Mouse (Mus musculus): ENCODE data around the gene Vps45. TPM values are rescaled to one million over a fixed set of nuclear protein-coding genes. Genes with fewer than 3 reads are reported as not detected.
"Not testable (repeated sequence)": the region's sequence is repeated elsewhere in the genome, so short reads cannot be mapped to it uniquely, and the experiment has no call there.

Gene Vps45
- polyA plus RNA-seq, 1 experiment from 2014 or later: 61.6 TPM

DNA sequence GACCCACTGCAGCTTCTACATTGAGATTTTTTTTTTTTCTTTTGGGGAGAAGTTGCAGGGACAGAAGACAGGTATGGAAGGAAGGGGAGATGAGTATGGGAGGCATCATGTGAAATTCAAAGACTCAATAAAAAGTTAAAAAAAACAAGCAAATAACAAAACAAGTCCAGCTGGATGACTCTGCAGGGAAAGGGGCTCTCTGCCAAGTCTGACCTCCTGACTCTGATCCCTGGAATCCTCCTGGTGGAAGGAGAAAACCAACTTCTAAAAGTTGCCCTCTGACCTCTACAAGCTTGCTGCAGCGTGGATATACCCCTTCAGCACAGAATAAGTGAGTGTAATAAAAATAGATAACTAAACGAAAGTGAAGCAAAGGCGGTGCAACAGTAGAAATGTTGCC lies 20.4 kb upstream of the Vps45 start:
- no peak for DNase-seq (ENCODE audit: low spot score)

DNA sequence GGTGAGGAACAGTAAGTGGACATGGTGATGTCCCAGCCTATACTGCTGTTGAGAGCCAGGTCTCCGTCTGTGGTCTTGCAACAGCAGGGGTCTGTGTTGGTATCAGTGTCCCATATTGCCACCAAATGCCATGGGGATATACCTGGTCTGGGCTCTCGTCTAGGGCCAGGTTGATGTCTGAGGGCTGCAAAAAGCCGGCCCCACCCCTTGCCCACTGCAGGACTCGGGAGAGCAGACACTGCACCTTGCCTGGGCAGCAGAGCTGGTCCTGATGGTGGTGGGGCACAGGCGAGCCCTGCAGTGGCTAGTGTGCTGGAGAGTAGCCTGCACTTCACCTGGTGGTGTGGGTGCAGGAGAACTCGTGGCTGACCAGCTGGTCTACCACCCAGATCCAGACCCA lies 19.8 kb upstream of the Vps45 start:
- DNase-seq (ENCODE audit: low spot score): no peak

- no peak for DNase-seq (ENCODE audit: low spot score)
Observed at GRCm38 (mm10) chr3:96072921-96073486, 14.7 kb upstream of the Vps45 start.

DNA sequence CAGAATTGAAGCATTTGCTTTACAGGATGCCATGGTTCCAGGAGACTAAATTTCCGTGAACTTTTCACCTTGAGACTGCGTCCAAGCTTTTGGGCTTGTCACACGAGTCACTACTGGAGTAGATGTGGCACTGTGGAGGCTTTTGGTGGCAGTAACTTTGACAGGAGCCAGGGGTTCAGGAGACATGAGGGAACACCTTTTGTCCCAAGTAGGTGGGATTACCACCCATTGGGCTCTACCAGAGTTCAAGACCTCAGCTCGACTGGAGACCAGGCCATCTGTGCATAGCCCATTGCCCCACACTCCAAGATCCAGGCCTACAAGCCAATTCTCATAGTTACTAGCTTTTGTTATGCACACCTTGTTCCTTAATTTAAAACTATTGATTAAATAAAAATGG lies 12.0 kb upstream of the Vps45 start:
- DNase-seq (ENCODE audit: low spot score): no peak

DNA sequence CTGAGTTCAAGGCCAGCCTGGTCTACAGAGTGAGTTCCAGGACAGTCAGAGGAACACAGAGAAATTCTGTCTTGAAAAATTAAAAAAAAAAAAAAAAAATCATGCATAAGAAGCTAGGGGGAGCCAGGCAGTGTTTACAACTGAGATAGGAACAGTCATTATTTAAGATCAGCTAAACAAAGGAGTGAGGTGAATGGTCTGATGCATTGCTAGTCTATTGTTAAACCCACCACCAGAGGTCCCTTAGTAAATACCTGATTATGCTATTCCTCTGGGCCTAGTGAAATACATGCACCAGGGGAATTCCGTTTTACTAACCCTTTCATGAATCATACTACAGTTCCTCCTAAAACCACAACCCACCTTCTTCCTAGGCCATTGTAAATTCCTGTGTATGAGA lies 11.3 kb upstream of the Vps45 start:
- DNase-seq (ENCODE audit: low spot score): no peak

DNA sequence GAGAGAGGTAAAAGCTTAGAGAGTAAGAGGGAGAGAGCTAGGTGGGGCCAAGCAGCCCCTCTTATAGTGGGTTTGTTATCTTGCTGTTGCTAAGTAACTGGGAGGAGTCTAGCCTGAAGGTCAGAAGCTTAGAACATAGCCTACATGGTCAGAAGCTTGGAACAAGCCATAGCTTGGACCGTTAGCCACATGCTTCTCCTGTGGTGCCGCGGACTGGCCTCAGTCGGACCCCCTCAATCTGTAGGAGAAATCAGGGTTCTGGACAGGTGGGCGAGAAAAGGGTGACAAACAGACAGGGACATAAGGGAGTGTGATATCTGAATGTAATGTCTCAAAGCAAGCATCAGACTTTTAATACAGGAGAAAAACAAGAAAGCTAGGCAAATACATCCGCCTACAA lies 10.8 kb upstream of the Vps45 start:
- no peak for DNase-seq (ENCODE audit: low spot score)

DNA sequence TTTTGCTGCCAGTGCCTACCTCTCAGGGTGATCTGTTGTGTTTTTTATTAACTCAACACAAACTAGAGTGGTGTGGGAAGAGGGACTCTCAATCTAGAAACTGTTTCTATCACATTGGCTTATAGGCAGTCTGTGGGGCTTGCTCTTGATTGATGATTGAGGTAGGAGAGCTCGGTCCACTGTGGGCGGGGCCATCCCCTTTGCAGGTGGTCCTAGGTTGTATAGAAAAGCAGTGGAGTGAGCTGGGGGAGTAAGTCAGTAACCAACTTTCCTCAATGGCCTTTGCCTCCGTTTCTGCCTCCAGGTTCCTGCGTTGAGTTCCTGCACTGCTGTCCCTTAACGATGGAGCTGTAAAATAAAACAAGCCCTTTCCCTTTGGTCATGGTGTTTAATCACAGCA lies 8.5 kb upstream of the Vps45 start:
- no peak for DNase-seq (ENCODE audit: low spot score)

GRCm38 (mm10) chr3:96065754-96066375 lies 7.6 kb upstream of the Vps45 start:
- peak; percentile 57 for DNase-seq (ENCODE audit: low spot score)

- DNase-seq (ENCODE audit: low spot score): no peak
Observed at GRCm38 (mm10) chr3:96065147-96065546, 6.9 kb upstream of the Vps45 start.

DNA sequence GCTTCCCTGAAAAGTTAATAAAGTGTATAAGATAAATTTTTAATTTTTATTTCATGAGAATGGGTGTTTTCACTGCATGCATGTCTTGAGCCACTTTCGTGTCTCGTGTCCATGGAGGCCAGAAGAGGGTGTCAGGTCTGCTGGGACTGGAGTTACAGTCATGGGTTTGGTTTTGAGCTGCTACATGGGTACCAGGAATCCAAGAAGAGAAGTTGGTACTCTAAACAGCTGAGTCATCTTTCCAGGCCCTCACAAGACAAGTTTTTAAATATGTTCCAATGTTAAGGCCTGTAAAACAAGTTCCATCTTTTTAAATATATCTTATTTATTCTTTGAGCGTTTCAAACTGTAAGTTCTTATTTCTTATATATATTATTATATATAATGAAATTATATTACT lies 6.0 kb upstream of the Vps45 start:
- no peak for DNase-seq (ENCODE audit: low spot score)

- no peak for DNase-seq (ENCODE audit: low spot score)
Observed at GRCm38 (mm10) chr3:96063299-96063698, 5.0 kb upstream of the Vps45 start.

- DNase-seq (ENCODE audit: low spot score): no peak
Observed at GRCm38 (mm10) chr3:96060146-96060545, 1.9 kb upstream of the Vps45 start.

GRCm38 (mm10) chr3:96057747-96058204 lies 490 bp downstream of the Vps45 start:
- DNase-seq (ENCODE audit: low spot score): peak; percentile 83

- no peak for DNase-seq (ENCODE audit: low spot score)
Observed at GRCm38 (mm10) chr3:96056031-96056430, 2.2 kb downstream of the Vps45 start.

DNA sequence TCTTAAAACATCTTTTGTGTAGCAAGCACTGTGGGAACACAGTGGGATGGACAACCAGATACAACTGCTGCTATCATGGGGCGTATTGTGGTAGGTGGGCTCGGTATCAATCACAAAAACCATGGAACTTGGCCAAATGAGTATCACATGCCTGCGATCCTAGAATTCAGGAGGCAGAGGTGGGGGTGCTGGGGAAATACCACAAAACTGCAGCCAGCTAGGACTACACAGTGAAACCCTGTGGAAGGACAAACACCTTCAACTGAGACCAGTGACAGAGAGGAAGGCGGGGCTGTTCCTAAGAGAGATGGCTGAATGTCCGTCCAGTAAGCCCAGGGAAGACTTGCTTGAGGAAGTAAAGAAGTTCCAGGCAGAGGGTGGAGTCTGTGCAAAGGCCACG lies 3.0 kb downstream of the Vps45 start:
- no peak for DNase-seq (ENCODE audit: low spot score)

DNA sequence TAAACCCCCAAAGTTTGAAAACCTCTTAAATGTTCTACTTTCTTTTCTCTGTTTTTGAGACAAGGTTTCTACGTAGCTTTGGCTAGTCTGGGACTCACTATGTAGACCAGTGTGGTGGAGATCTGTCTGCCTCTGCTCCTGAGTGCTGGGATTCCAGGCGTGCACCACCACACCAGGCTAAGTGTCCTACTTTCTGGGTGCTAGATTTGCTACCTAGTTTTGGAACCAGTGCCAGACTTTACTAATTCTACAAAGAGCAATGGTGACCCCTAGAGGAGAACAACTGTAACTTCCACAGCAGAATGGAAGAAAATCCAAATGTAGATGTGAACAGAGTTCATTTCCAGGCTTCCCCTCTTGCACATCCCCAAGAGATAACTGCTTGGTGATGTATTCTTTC lies 6.4 kb downstream of the Vps45 start:
- peak; percentile 74 for DNase-seq (ENCODE audit: low spot score)

- DNase-seq (ENCODE audit: low spot score): no peak
Observed at GRCm38 (mm10) chr3:96051186-96051585, 7.1 kb downstream of the Vps45 start.

DNA sequence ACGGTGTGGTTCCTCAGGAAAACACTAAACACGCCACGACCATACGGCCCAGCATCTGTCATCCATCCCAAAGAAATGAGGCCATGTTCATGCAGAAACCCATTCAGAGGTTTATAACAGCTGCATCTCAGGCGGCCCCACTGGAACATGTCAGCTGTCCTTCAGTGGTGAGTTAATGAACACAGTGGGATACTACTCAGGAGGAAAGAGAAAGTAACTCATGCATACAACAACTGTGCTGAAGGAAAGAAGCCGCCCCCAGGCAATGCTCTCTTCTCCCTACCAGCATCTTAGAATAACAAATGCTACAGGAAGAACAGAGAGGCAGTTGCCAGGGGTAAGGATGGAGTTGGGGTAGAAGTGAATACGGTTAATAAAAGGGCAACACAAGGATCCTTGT lies 7.5 kb downstream of the Vps45 start:
- DNase-seq (ENCODE audit: low spot score): no peak

- DNase-seq (ENCODE audit: low spot score): not testable (repeated sequence)
Observed at GRCm38 (mm10) chr3:96044559-96044958, 13.7 kb downstream of the Vps45 start.

DNA sequence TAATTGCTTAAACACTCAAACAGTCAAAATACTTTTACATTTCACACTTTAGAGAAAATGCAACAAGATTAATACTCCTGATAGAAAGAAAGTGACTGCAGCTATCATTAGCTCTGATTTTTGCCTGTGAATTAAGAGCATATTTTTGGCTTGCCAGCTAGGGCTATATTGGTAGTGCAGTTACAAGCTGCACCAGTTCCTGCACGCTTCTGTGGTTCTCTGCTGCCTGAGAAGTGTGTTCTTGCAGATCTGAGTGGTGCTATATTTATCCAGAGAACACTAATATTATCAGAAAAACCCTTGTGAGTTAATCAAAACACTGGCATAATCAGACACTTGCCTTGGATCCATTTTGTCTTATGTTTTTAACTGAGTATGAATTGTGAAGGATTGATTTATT lies 15.2 kb downstream of the Vps45 start:
- DNase-seq (ENCODE audit: low spot score): no peak

GRCm38 (mm10) chr3:96041079-96041478 lies 17.2 kb downstream of the Vps45 start:
- DNase-seq (ENCODE audit: low spot score): no peak

- no peak for DNase-seq (ENCODE audit: low spot score)
Observed at GRCm38 (mm10) chr3:96040663-96041006, 17.6 kb downstream of the Vps45 start.

DNA sequence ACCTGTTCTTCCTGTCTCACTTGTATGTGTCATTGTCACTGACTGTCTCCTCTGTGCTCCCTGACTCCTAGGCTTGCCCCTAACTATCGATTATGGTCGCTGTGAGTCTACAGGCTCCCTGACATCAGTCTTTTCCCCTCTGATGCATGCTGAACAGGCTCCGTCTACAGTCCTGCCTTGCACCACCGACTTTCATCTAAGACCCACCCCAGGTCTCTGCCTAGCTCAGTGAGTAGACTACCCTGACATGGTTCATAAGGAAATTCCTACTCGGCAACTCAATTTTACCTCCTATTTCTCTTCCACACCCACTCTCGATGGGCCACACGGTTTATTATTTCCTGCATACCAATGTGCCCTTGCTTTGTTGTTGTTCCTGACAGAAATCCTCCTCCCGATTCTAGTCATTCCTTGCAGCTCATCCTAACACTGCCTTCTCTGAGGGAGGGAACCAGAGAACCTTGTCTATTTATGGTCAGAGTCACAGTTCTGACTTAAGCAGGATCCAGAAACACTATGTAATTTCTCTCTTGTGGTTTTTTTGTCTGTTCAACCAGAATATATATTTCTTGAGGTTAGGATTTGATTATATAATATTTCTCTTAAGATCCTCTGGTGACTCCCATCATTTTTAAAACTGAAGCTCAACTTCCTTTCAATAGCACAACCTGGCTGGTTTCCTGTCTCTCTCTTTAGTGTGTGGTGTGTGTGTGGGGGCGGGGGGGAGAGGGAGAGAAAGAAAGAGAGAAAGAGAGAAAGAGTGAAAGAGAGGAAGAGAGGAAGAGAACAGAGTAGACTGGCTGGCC lies 18.2 kb downstream of the Vps45 start:
- DNase-seq (ENCODE audit: low spot score): peak; percentile 26
